Mouse (Mus musculus) MEL (cell line): ENCODE measurements around the gene Cwc22. TPM values are rescaled to one million over a fixed set of nuclear protein-coding genes. Genes with fewer than 3 reads are reported as not detected.

Source experiments
- DNase-seq: peaks from one replicate; pipeline ENCODE4 v3.0.0; 2011; ENCODE audit warnings: low read depth, low spot score
- H3K27ac ChIP-seq: 2 replicates; pipeline ENCODE4 v1.5.1; 2012; ENCODE audit warnings: low read depth, mild to moderate bottlenecking, control low read depth, low read length, moderate library complexity; ENCODE audit not compliant: control insufficient read depth
- H3K27me3 ChIP-seq, 2 experiments: fragments of 150-350 bp in 1 of 2; sonication (generic) in 1 of 2; 2 replicates each; pipeline ENCODE4 v1.6.1; 2012; ENCODE audit warnings: low read length in 2 of 2, mild to moderate bottlenecking in 2 of 2, improper control_type of control experiment in 1 of 2, moderate library complexity in 1 of 2; ENCODE audit not compliant: insufficient read depth in 2 of 2, control insufficient read depth in 1 of 2
- H3K36me3 ChIP-seq, 2 experiments: 2 replicates each; pipeline ENCODE4 v1.6.1; 2012 to 2014; ENCODE audit warnings: low read length in 2 of 2, improper control_type of control experiment in 1 of 2, inconsistent platforms in 1 of 2, mild to moderate bottlenecking in 1 of 2; ENCODE audit not compliant: insufficient read depth in 2 of 2, control insufficient read depth in 1 of 2
- H3K4me1 ChIP-seq, 2 experiments: fragments of 150-350 bp in 1 of 2; sonication (generic) in 1 of 2; 2 replicates each; pipeline ENCODE4 v1.6.1; 2012; ENCODE audit warnings: low read length in 2 of 2, improper control_type of control experiment in 1 of 2, mild to moderate bottlenecking in 1 of 2; ENCODE audit not compliant: insufficient read depth in 2 of 2, control insufficient read depth in 1 of 2
- H3K4me3 ChIP-seq, 2 experiments: fragments of 150-350 bp in 1 of 2; sonication (generic) in 1 of 2; 2 replicates each; pipeline ENCODE4 v1.5.1; 2012; ENCODE audit warnings: low read depth in 2 of 2, low read length in 2 of 2, mild to moderate bottlenecking in 2 of 2, moderate library complexity in 2 of 2, control low read depth in 1 of 2, improper control_type of control experiment in 1 of 2; ENCODE audit not compliant: control insufficient read depth in 1 of 2, insufficient read depth in 1 of 2
- H3K79me2 ChIP-seq: 2 replicates; pipeline ENCODE4 v1.6.1; 2012; ENCODE audit warnings: mild to moderate bottlenecking, low read length, moderate library complexity; ENCODE audit not compliant: control insufficient read depth, poor library complexity, insufficient read depth
- H3K9ac ChIP-seq: 2 replicates; pipeline ENCODE4 v1.6.1; 2012; ENCODE audit warnings: low read depth, mild to moderate bottlenecking, control low read depth, low read length, moderate library complexity; ENCODE audit not compliant: control insufficient read depth, poor library complexity, severe bottlenecking
- H3K9me3 ChIP-seq: fragments of 150-350 bp; sonication (generic); replicated peaks from 2 replicates; pipeline ENCODE4 v1.6.1; 2012; ENCODE audit warnings: mild to moderate bottlenecking, low read length, improper control_type of control experiment, moderate library complexity; ENCODE audit not compliant: insufficient read depth
- BHLHE40 ChIP-seq: IDR thresholded peaks from 2 replicates; pipeline ENCODE4 v1.6.1; 2012; ENCODE audit warnings: low read depth, mild to moderate bottlenecking, inconsistent platforms, low read length, improper control_type of control experiment, borderline replicate concordance
- CHD1 ChIP-seq: IDR thresholded peaks from 2 replicates; pipeline ENCODE4 v1.6.1; 2012; ENCODE audit warnings: low read depth, mild to moderate bottlenecking, inconsistent platforms, low read length, improper control_type of control experiment
- ELF1 ChIP-seq: IDR thresholded peaks from 2 replicates; pipeline ENCODE4 v1.6.1; 2014; ENCODE audit warnings: low read depth, mild to moderate bottlenecking, inconsistent platforms, low read length, improper control_type of control experiment, moderate library complexity
- ETS1 ChIP-seq: IDR thresholded peaks from 2 replicates; pipeline ENCODE4 v1.6.1; 2012; ENCODE audit warnings: low read depth, mild to moderate bottlenecking, inconsistent platforms, low read length, improper control_type of control experiment, moderate library complexity
- HCFC1 ChIP-seq: IDR thresholded peaks from 2 replicates; pipeline ENCODE4 v1.6.1; 2012; ENCODE audit warnings: low read depth, mild to moderate bottlenecking, inconsistent platforms, low read length, improper control_type of control experiment, moderate library complexity
- MAX ChIP-seq: IDR thresholded peaks from 2 replicates; pipeline ENCODE4 v1.6.1; 2011; ENCODE audit warnings: low read length, improper control_type of control experiment
- MXI1 ChIP-seq: IDR thresholded peaks from 2 replicates; pipeline ENCODE4 v1.6.1; 2011; ENCODE audit warnings: mild to moderate bottlenecking, low read depth, low read length, improper control_type of control experiment
- MYC ChIP-seq: IDR thresholded peaks from 2 replicates; pipeline ENCODE4 v1.6.1; 2011; ENCODE audit warnings: low read depth, mild to moderate bottlenecking, low read length, improper control_type of control experiment, moderate library complexity
- POLR2A ChIP-seq, 2 experiments: IDR thresholded peaks; 2 replicates each; pipeline ENCODE4 v1.6.1; 2011 to 2012; ENCODE audit warnings: low read length in 2 of 2, mild to moderate bottlenecking in 2 of 2, control low read depth in 1 of 2, improper control_type of control experiment in 1 of 2, low read depth in 1 of 2, moderate library complexity in 1 of 2; ENCODE audit not compliant: control insufficient read depth in 1 of 2, insufficient read depth in 1 of 2, poor library complexity in 1 of 2
- POLR2AphosphoS2 ChIP-seq: IDR thresholded peaks from 2 replicates; pipeline ENCODE4 v1.6.1; 2011; ENCODE audit warnings: low read length, improper control_type of control experiment
- RCOR1 ChIP-seq: IDR thresholded peaks from 2 replicates; pipeline ENCODE4 v1.6.1; 2012; ENCODE audit warnings: low read depth, mild to moderate bottlenecking, inconsistent platforms, low read length, improper control_type of control experiment
- SIN3A ChIP-seq: IDR thresholded peaks from 2 replicates; pipeline ENCODE4 v1.6.1; 2012; ENCODE audit warnings: low read length, improper control_type of control experiment, inconsistent platforms
- SMC3 ChIP-seq: IDR thresholded peaks from 2 replicates; pipeline ENCODE4 v1.6.1; 2011; ENCODE audit warnings: low read depth, low read length, improper control_type of control experiment
- TAL1 ChIP-seq: IDR thresholded peaks from 2 replicates; pipeline ENCODE4 v1.6.1; 2012; ENCODE audit warnings: mild to moderate bottlenecking, inconsistent platforms, low read length, moderate library complexity, mixed read lengths
- UBTF ChIP-seq: IDR thresholded peaks from 2 replicates; pipeline ENCODE4 v1.6.1; 2012; ENCODE audit warnings: low read depth, mild to moderate bottlenecking, inconsistent platforms, low read length, improper control_type of control experiment, moderate library complexity, borderline replicate concordance; ENCODE audit not compliant: insufficient read depth
- USF2 ChIP-seq, 2 experiments: IDR thresholded peaks; 2 replicates each; pipeline ENCODE4 v1.6.1; 2011 to 2012; ENCODE audit warnings: improper control_type of control experiment in 2 of 2, low read length in 2 of 2, borderline replicate concordance in 1 of 2, inconsistent platforms in 1 of 2, low read depth in 1 of 2, mild to moderate bottlenecking in 1 of 2; ENCODE audit not compliant: insufficient read depth in 1 of 2
- ZC3H11A ChIP-seq: IDR thresholded peaks from 2 replicates; pipeline ENCODE4 v1.6.1; 2012; ENCODE audit warnings: low read depth, mild to moderate bottlenecking, inconsistent platforms, low read length, improper control_type of control experiment
- polyA plus RNA-seq, 2 experiments: library from polyadenylated mRNA; stranded (reverse) in 1 of 2; unstranded in 1 of 2; fragments of >175 nt in 1 of 2; fragments of >200 nt in 1 of 2; gene quantifications; 2 replicates each; pipeline versions ENCODE4 v1.2.1 to v1.2.4; 2012; ENCODE audit warnings: low replicate concordance in 2 of 2, low read depth in 1 of 2; ENCODE audit not compliant: insufficient read length in 2 of 2, insufficient read depth in 1 of 2, missing spikeins in 1 of 2
- total RNA-seq: library from RNA; depleted of rRNA; stranded (reverse); fragments of 300-350 nt; gene quantifications from 2 replicates; pipeline ENCODE4 v1.2.3, GENCODE M21; 2012

Gene Cwc22
- total and polyA plus RNA-seq, 3 experiments = 54.0 to 72.7 TPM; not detected in 1

DNA sequence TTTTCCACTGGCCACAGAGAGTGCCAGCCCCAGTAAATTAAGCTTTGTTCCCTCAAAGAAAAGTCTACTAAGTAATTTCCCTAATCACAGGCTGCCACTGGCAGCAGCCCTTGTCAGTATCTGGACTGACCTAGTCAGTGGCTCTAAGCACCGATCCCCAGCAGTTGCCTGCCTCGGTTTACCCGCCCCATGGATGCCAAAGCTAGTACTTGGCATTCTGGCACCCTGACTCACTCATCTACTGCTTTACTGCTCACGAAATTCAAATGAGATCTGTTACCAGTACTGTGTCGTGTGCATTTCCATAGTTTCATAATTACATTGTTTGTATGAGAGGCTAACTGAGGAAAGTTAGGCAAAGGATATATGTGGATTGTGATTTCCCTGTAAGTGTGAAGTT is 44.9 kb downstream of the Cwc22 start:
- Histone ChIP-seq H3K9me3 (no peaks in the 10 kb centered on the region), H3K9ac (no peak overlapping the region), H3K4me3 (no peak overlapping the region), H3K4me1 (no peaks in the 10 kb centered on the region), H3K27me3 (no peaks in the 10 kb centered on the region), H3K79me2 (no peaks in the 10 kb centered on the region), H3K27ac (no peak overlapping the region), H3K36me3 (peaks cover 0 to 26% of the 10 kb centered on the region in 2 experiments; a peak in 2 of 4 replicates)
- DNase-seq = no peak
- TF ChIP-seq USF2 (IDR thresholded peaks at IDR 0.05; ENCODE audit: borderline replicate concordance in 1 of 2, insufficient read depth in 1 of 2, low read depth in 1 of 2, low read length in 2 of 2) = no peak
- no peak for TF ChIP-seq TAL1
- TF ChIP-seq POLR2A (IDR thresholded peaks at IDR 0.05; ENCODE audit: control insufficient read depth in 1 of 2, insufficient read depth in 1 of 2, low read depth in 1 of 2, low read length in 2 of 2, poor library complexity in 1 of 2) = no peak

GRCm38 (mm10) chr2:77900741-77901140 is 45.4 kb downstream of the Cwc22 start:
- Histone ChIP-seq H3K4me3 (no peak overlapping the region), H3K4me1 (no peaks in the 10 kb centered on the region), H3K27ac (no peak overlapping the region), H3K9me3 (no peaks in the 10 kb centered on the region), H3K27me3 (no peaks in the 10 kb centered on the region), H3K9ac (no peak overlapping the region), H3K79me2 (no peaks in the 10 kb centered on the region), H3K36me3 (peaks cover 0 to 21% of the 10 kb centered on the region in 2 experiments; a peak in 2 of 4 replicates)
- DNase-seq = no peak
- no peak for TF ChIP-seq BHLHE40
- TF ChIP-seq ELF1 = no peak
- TF ChIP-seq ETS1 = no peak
- TF ChIP-seq POLR2AphosphoS2 = no peak
- TF ChIP-seq MYC = no peak
- no peak for TF ChIP-seq RCOR1
- no peak for TF ChIP-seq USF2 (IDR thresholded peaks at IDR 0.05; ENCODE audit: borderline replicate concordance in 1 of 2, insufficient read depth in 1 of 2, low read depth in 1 of 2, low read length in 2 of 2)
- TF ChIP-seq HCFC1 = no peak
- TF ChIP-seq MXI1 = no peak
- TF ChIP-seq SMC3 = no peak

DNA sequence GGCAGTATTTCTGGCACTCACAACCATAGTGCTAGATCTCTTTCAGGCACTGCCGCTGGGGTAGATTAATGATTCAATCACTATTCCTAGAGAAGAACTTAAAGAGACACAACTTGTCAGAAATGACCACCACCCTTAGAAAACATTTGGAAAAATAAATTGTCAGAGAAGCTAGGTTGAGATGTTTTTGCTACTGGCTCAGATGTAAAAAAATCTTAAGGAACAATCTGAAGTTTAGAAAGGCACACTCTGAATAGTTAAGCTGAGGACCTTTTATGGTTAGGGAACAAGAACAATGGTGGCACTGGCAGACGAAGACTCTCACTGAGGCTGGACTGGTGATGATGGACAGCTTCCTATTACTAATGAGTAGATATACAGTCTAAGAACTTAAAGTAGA is 46.1 kb downstream of the Cwc22 start:
- H3K27me3 ChIP-seq = no peaks in the 10 kb centered on the region
- no peak overlapping the region for H3K4me3 ChIP-seq
- H3K27ac ChIP-seq = no peak overlapping the region
- H3K9ac ChIP-seq = no peak overlapping the region
- DNase-seq = no peak
- no peak for TF ChIP-seq SIN3A
- TF ChIP-seq CHD1 = no peak
- TF ChIP-seq ZC3H11A = no peak
- no peak for TF ChIP-seq MAX
- no peak for TF ChIP-seq UBTF
- peaks cover 0 to 22% of the 10 kb centered on the region in 2 experiments; a peak in 2 of 4 replicates for H3K36me3 ChIP-seq
- H3K4me1 ChIP-seq = no peaks in the 10 kb centered on the region
- H3K79me2 ChIP-seq = no peaks in the 10 kb centered on the region
- H3K9me3 ChIP-seq = no peaks in the 10 kb centered on the region
